Mouse (Mus musculus) CD4-positive naive resting alpha-beta T cell, adult 57 days (primary cell): ENCODE measurements around the gene Gpr183. TPM values are rescaled to one million over a fixed set of nuclear protein-coding genes. Genes with fewer than 3 reads are reported as not detected.

Experiments used
- total RNA-seq: library from RNA; stranded (reverse); gene quantifications from one replicate; pipeline ENCODE4 v1.2.4, GENCODE M21; 2023

The Gpr183 gene
- 301 TPM for total RNA-seq

GRCm38 (mm10) chr14:121964990-121965389 is at the start of gene Gpr183:
TSS of gene Gpr183 (minus strand) at chr14:121965195.

DNA sequence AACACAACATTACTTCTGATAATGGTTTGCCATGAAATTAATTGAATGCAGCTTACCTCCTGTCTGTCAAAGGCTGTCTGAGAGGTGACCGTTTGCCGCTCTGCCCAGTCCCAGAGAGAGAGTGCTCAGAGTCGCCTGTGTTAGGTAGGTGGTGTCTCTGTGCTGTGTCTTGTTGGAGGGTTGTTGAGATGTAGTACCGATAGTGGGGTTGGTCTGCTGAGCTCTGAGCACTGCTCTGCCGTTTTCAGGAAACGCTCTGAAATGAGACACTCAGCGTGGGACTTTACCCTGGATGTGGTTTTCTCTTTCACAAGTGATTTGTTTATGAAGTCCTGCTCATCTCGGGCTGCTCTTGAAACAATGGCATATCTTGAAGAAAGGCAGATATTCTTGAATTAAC is 49.4 kb downstream of the Gpr183 start, which contains the start of gene Gpr18:
Gene Gpr18, minus strand, starts transcription at position 161 of the 400 bp plus-strand sequence.

Other genes starting within 250 kb of the Gpr183 start
- 22.6 TPM for gene Dock9, start 167.4 kb downstream of the Gpr183 start, total RNA-seq
- gene Ubac2, start 86.6 kb downstream of the Gpr183 start, total RNA-seq = 99.3 TPM
- 152 TPM for gene Gpr18, start 49.4 kb downstream of the Gpr183 start, total RNA-seq
- 5.3 TPM for gene Timm8a2, start 69.5 kb upstream of the Gpr183 start, total RNA-seq
- 73.1 TPM for gene Tm9sf2, start 141.8 kb upstream of the Gpr183 start, total RNA-seq
- gene Clybl, start 216.5 kb upstream of the Gpr183 start, total RNA-seq = 9.3 TPM